Mouse (Mus musculus) forebrain, embryonic 15.5 days (tissue): ENCODE data around the gene Atp6v1fnb. TPM values are rescaled to one million over a fixed set of nuclear protein-coding genes. Genes with fewer than 3 reads are reported as not detected.

Source experiments
- ATAC-seq: fragments of 200-750 bp; cut with Nextera tagmentation; replicated peaks from 2 replicates; pipeline ENCODE4 v1.8.0; 2017; ENCODE audit warnings: mild to moderate bottlenecking, moderate TSS enrichment, moderate library complexity
- H3K27ac ChIP-seq: fragments of 300-500 bp; sonication (generic); replicated peaks from 2 replicates; pipeline ENCODE4 v1.5.1; 2015; ENCODE audit warnings: mild to moderate bottlenecking, inconsistent platforms
- H3K27me3 ChIP-seq: fragments of 300-500 bp; sonication (generic); 2 replicates; pipeline ENCODE4 v1.6.1; 2015; ENCODE audit warnings: inconsistent platforms
- H3K36me3 ChIP-seq: fragments of 300-500 bp; sonication (generic); 2 replicates; pipeline ENCODE4 v1.6.1; 2015; ENCODE audit warnings: mild to moderate bottlenecking, inconsistent platforms
- H3K4me1 ChIP-seq: fragments of 300-500 bp; sonication (generic); 2 replicates; pipeline ENCODE4 v1.6.1; 2015; ENCODE audit warnings: inconsistent platforms
- H3K4me2 ChIP-seq: fragments of 300-500 bp; sonication (generic); replicated peaks from 2 replicates; pipeline ENCODE4 v1.6.1; 2015; ENCODE audit warnings: mild to moderate bottlenecking, inconsistent platforms
- H3K4me3 ChIP-seq: fragments of 300-500 bp; sonication (generic); 2 replicates; pipeline ENCODE4 v1.5.1; 2015; ENCODE audit warnings: mild to moderate bottlenecking, inconsistent platforms
- H3K9ac ChIP-seq: fragments of 300-500 bp; sonication (generic); replicated peaks from 2 replicates; pipeline ENCODE4 v1.6.1; 2015; ENCODE audit warnings: mild to moderate bottlenecking, inconsistent platforms
- H3K9me3 ChIP-seq: fragments of 300-500 bp; sonication (generic); 2 replicates; pipeline ENCODE4 v1.6.1; 2016; ENCODE audit warnings: inconsistent platforms
- WGBS: fragments of 180-500 bp; shearing (Covaris S2); methylation state at CpG from one replicate; pipeline ENCODE4 v1.1.7; 2015; ENCODE audit warnings: mixed read lengths; 5-methylcytosine and 5-hydroxymethylcytosine counted together
- polyA plus RNA-seq: library from polyadenylated mRNA; unstranded; fragments of >200 nt; fragmentation: Nextera tagmentation; extraction: Ambion mirVana; gene quantifications from 2 replicates; pipeline ENCODE4 v1.2.1, GENCODE M21; 2015

The Atp6v1fnb gene
- polyA plus RNA-seq, 1 experiment from 2014 or later: not detected

DNA sequence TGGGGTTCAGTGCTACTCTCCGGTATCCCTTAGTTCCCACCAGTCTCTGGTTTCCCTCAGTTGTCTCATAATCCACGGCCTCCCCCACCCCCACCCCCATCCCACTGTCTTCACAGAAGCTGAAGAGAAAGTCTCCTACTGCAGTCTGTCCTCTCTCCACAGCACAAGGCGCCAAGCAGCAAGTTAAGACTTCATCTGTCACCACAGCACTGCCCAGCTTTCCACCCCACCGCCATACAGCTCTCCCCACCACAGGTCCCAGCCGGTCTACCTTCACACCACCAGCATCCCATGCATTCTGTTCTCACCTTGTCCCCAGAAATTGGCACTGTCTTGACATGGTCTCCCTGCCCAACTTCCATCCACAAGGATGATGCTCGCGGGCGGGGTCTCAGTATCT lies 35.6 kb downstream of the Atp6v1fnb start:
- 24% methylated on average over 8 of the region's 8 CpGs for WGBS
- H3K27me3 ChIP-seq: peaks cover 26% of the 10 kb centered on the region; the same call in 1 of the 2 replicates
- no peaks in the 10 kb centered on the region; the same call in 1 of the 2 replicates for H3K4me1 ChIP-seq
- H3K27ac ChIP-seq: no peak overlapping the region
- peak overlapping the region; percentile 50 for H3K4me3 ChIP-seq
- H3K9me3 ChIP-seq: no peaks in the 10 kb centered on the region
- peak; percentile 43; the same call in 1 of the 2 replicates for ATAC-seq
- H3K9ac ChIP-seq: no peak overlapping the region
- no peaks in the 10 kb centered on the region for H3K36me3 ChIP-seq
- H3K4me2 ChIP-seq: peak overlapping the region; percentile 57

DNA sequence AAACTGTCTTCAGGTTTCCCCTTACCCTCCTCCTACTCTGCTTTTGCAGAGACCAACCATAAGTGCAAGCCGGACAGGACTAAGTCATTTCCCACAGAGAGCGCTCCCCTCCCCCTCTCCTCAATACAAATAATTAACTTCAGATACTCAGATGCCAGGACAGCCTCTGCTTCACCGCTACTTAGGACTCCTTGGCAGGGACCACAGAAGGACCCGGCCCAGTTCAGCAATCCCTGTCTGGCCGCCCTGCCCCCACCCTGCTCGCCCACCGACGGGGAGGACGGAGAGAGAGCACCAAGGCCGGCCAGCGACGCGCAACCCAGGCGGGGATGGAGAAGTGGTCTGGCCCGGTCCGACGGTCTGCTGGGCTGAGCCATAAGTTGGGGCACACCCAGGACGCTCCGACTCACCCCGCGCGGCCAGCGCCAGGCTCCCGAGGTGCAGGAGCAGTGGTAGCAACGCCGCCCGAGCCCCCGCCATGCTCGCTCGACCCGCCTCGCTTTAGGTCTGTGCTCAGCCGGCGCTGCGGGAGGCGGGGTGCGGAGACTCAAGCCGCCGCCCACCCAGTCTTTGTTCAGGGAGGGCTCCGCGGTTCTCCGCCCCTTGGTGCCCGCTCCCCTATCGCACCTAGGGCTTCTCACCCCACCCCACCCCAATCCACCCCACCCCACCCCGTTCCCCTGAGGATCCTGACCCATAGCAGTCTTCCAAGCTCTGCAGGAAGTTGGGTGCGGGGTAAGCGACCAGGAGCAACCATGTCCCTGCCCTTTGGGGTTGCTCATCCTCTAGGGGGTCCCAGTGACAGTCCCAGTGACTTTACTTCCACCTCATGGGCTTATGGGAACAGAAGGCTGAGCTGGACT lies 36.4 kb downstream of the Atp6v1fnb start, which contains the start of gene Kcp:
Gene Kcp, minus strand, starts transcription at position 506 of the 863 bp plus-strand sequence.
- Histone ChIP-seq H3K9me3 (no peaks in the 10 kb centered on the region), H3K36me3 (no peaks in the 10 kb centered on the region), H3K4me1 (no peaks in the 10 kb centered on the region; the same call in 1 of the 2 replicates), H3K4me2 (peak within 1 kb of the TSS; percentile 57), H3K9ac (peak within 1 kb of the TSS; percentile 42), H3K4me3 (peak within 1 kb of the TSS; percentile 50), H3K27ac (no peak within 1 kb of the TSS), H3K27me3 (peaks cover 26% of the 10 kb centered on the region; the same call in 1 of the 2 replicates)
- ATAC-seq: peak; percentile 57
- WGBS: 1% methylated on average over 45 of the region's 47 CpGs

DNA sequence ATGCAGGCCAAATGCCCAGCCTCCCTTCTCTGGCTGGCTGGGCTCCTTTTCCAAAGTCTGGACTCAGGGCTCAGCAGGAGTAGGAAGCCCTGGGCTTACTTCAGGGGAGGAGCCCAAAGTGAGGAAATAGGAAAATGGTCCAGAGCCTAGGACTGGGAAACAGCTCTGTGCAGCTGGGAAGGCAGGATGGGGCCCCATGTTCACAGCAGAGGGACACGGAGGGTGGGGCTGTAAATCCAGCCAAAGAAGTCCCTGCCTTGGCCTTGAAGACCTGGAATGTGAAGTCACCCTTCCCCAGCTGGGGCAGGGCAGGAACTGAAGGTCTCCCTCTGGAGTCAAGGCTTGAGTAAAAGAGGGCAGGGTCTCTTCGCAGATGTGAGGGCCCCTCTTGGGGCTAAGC lies 37.8 kb downstream of the Atp6v1fnb start:
- Histone ChIP-seq H3K4me3 (no peak overlapping the region), H3K27me3 (peaks cover 26% of the 10 kb centered on the region; the same call in 1 of the 2 replicates), H3K4me1 (peaks cover 5% of the 10 kb centered on the region), H3K27ac (no peak overlapping the region), H3K9ac (no peak overlapping the region), H3K36me3 (no peaks in the 10 kb centered on the region), H3K9me3 (no peaks in the 10 kb centered on the region), H3K4me2 (no peak overlapping the region)
- no peak for ATAC-seq
- 60% methylated on average over 2 of the region's 2 CpGs for whole genome bisulfite sequencing

- Histone ChIP-seq H3K27ac (no peak overlapping the region), H3K4me1 (peaks cover 5% of the 10 kb centered on the region), H3K4me3 (0 out of 2 replicates have a peak overlapping the region, but pooled peaks have one; percentile 4), H3K36me3 (no peaks in the 10 kb centered on the region), H3K9me3 (no peaks in the 10 kb centered on the region), H3K27me3 (peaks cover 4% of the 10 kb centered on the region; the same call in 1 of the 2 replicates), H3K9ac (no peak overlapping the region; the same call in 1 of the 2 replicates), H3K4me2 (peak overlapping the region; percentile 32)
- WGBS: 1% methylated on average over 11 of the region's 11 CpGs
- ATAC-seq: 0 out of 2 replicates have a peak, but pooled peaks have one; percentile 29
These were observed 42.0 kb downstream of the Atp6v1fnb start for GRCm38 (mm10) chr6:29513284-29513683.

DNA sequence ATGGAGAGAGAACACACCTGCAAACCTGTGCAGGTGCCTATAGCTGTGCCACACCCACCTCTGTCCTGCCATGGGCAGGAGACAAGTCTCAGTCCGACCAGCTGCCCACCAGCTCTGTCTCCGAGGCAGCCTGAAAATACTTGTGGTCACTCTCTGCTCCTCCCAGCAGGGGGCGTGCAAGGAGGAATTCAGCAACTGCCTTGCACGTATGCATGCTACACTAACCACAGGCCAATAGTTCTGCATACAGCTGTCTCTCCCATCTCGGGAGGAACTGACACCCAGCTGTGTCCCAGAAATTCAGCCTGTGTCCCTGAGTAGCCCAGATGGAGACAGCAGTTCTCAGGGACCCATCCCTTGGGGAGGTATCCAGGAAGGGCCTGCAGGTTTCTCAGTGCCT lies 45.9 kb downstream of the Atp6v1fnb start:
- Histone ChIP-seq H3K36me3 (no peaks in the 10 kb centered on the region), H3K9ac (no peak overlapping the region), H3K4me1 (peaks cover 5% of the 10 kb centered on the region), H3K9me3 (no peaks in the 10 kb centered on the region), H3K27ac (no peak overlapping the region), H3K4me2 (no peak overlapping the region), H3K4me3 (no peak overlapping the region), H3K27me3 (no peaks in the 10 kb centered on the region)
- 8% methylated on average over 5 of the region's 5 CpGs for WGBS
- ATAC-seq: no peak

DNA sequence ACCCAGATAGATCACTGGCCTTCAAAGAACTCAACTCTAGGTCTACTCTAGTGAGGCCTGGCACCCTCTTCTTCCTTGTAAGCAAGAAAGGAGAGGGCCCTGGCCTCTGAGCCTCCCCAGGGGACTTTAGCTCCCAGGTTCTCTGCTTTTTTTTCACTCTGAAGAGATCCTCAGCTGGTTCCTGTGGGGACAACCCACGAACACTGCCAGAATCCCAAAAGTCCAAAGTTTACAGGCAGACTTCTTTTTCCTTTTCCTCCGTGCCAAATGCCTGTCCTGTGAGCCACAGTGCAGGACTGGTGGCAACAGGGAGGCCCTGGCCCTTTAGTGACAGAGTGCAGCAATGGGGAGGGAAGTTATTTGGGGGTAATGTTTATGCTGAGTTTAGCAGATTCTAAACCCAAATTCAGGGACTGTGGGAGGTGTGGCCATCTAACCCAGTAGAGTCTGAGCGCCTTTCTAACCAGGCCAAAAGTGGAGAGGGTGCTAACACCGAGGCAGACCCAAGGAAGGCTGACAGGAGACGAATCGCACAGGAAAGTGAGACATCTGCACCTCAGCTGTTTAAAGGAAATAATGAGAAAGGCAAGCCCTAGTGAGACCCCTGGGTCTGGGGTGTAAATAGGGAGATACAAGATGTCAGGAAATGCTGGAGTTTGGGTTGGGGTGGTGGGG lies 51.5 kb downstream of the Atp6v1fnb start:
- peaks cover 14% of the 10 kb centered on the region; the same call in 1 of the 2 replicates for H3K27me3 ChIP-seq
- no peaks in the 10 kb centered on the region for H3K36me3 ChIP-seq
- WGBS: 76% methylated on average over 6 of the region's 6 CpGs
- no peak overlapping the region for H3K4me3 ChIP-seq
- H3K4me2 ChIP-seq: no peak overlapping the region
- H3K9me3 ChIP-seq: no peaks in the 10 kb centered on the region
- H3K9ac ChIP-seq: no peak overlapping the region
- H3K4me1 ChIP-seq: peaks cover 12% of the 10 kb centered on the region
- H3K27ac ChIP-seq: no peak overlapping the region
- no peak for ATAC-seq

Other genes starting within 250 kb of the Atp6v1fnb start
- 44.3 and 46.1 TPM in 2 replicates for gene Hilpda, start 198.9 kb upstream of the Atp6v1fnb start, polyA plus RNA-seq
- gene Fam71f2, start 191.8 kb upstream of the Atp6v1fnb start, polyA plus RNA-seq: 0.56 and 0.60 TPM in 2 replicates
- gene Fam71f1, start 152.3 kb upstream of the Atp6v1fnb start, polyA plus RNA-seq: not detected in 2 replicates
- gene Calu, start 123.4 kb upstream of the Atp6v1fnb start, polyA plus RNA-seq: 162 and 170 TPM in 2 replicates
- 0.37 and 0.50 TPM in 2 replicates for gene Opn1sw, start 83.0 kb upstream of the Atp6v1fnb start, polyA plus RNA-seq
- gene Ccdc136, start 75.1 kb upstream of the Atp6v1fnb start, polyA plus RNA-seq: 42.2 and 42.8 TPM in 2 replicates
- 1.9 and 2.0 TPM in 2 replicates for gene Flnc, start 38.2 kb upstream of the Atp6v1fnb start, polyA plus RNA-seq
- gene Atp6v1f, start 3.7 kb upstream of the Atp6v1fnb start, polyA plus RNA-seq: 327 TPM in 2 replicates
- 9.6 and 13.3 TPM in 2 replicates for gene Kcp, start 36.5 kb downstream of the Atp6v1fnb start, polyA plus RNA-seq
- 1.3 and 1.4 TPM in 2 replicates for gene Irf5, start 55.2 kb downstream of the Atp6v1fnb start, polyA plus RNA-seq
- gene Tnpo3, start 138.4 kb downstream of the Atp6v1fnb start, polyA plus RNA-seq: 107 and 111 TPM in 2 replicates
- 5.0 and 7.4 TPM in 2 replicates for gene Tspan33, start 222.8 kb downstream of the Atp6v1fnb start, polyA plus RNA-seq